Mouse (Mus musculus): Measurements from ENCODE around the gene Arsj.

Gene Arsj

GRCm38 (mm10) chr3:126400726-126401125 is 37.2 kb downstream of the Arsj start:
- DNase-seq (ENCODE audit: low spot score in 2 of 2): no peak

DNA sequence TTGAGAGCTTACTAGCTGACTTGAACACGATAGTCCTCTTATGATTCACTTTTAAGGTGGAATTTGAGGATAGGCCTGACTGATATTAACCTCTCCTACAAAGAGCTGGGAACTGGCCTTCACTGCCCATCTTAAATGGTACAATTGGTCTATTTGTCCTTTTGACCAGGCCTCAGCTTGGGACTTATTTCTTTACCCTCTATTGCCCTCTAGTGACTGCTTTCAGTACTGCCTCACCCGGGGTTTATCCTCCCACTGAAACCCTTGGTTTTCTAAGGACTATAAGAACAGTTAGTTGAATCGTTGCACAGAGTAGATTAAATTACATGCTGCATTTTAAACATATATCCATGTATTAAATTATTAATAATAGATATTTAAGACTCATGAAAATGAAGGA is 39.4 kb downstream of the Arsj start:
- peak in 1 of 2 experiments; percentile 48 for DNase-seq (ENCODE audit: low spot score in 2 of 2)

- DNase-seq (ENCODE audit: low spot score in 2 of 2): no peak
Observed at GRCm38 (mm10) chr3:126404199-126404598, 40.7 kb downstream of the Arsj start.

- no peak for DNase-seq (ENCODE audit: low spot score in 2 of 2)
Observed at GRCm38 (mm10) chr3:126430524-126431064, 67.1 kb downstream of the Arsj start.

DNA sequence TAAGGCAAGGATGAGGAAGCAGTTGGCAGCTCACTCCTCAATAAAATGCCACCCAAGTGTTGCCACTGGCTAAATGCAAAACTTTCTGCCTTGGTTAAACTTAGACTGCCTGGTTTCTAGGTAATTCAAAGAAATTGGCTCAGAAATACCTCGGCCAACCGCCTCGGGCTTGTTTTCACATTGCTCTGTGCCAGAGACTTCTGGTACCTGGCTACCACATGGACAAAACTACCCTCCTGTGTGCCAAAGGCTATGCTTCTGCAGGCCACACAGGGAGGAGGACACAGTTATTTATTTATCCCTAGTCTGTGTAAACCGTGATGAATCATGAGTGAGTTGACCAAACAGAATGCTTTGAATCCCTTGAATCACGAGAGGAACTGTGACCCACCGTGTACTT is 75.8 kb downstream of the Arsj start:
- DNase-seq (ENCODE audit: low spot score in 2 of 2): no peak

- DNase-seq (ENCODE audit: low spot score in 2 of 2): no peak
Observed at GRCm38 (mm10) chr3:126449058-126449457, 85.6 kb downstream of the Arsj start.

GRCm38 (mm10) chr3:126449515-126449914 is 86.0 kb downstream of the Arsj start:
- no peak for DNase-seq (ENCODE audit: low spot score in 2 of 2)

GRCm38 (mm10) chr3:126455787-126456482 is 92.5 kb downstream of the Arsj start:
- no peak for DNase-seq (ENCODE audit: low spot score in 2 of 2)

- no peak for DNase-seq (ENCODE audit: low spot score in 2 of 2)
Observed at GRCm38 (mm10) chr3:126463119-126463815, 99.8 kb downstream of the Arsj start.

DNA sequence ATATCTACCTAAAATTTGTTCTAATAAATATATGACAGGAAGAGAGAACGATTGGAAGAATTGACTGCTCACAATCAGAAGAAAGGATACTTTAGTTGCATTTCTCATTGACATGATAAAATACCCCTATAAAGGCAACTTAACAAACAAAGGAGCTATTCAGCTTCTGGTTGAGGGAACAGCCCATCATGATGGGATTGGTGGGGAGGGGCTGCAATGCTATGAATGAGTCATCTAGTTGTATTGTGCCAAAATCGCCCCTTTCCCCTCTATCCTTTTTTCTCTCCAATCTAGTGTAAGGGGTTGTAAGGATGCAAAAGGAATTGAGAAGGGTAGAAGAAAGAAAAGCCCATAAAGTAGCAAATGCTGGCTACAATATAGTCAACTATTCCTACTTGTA is 100.8 kb downstream of the Arsj start:
- DNase-seq (ENCODE audit: low spot score in 2 of 2): no peak
